Mouse (Mus musculus): ENCODE data around the gene Zfp61.
"Not testable (repeated sequence)": the region's sequence is repeated elsewhere in the genome, so short reads cannot be mapped to it uniquely, and the experiment has no call there.

Zfp61 gene

GRCm38 (mm10) chr7:24297361-24298095, 3.5 kb downstream of the Zfp61 start:
- DNase-seq (ENCODE audit: low spot score in 2 of 2) = no peak

DNA sequence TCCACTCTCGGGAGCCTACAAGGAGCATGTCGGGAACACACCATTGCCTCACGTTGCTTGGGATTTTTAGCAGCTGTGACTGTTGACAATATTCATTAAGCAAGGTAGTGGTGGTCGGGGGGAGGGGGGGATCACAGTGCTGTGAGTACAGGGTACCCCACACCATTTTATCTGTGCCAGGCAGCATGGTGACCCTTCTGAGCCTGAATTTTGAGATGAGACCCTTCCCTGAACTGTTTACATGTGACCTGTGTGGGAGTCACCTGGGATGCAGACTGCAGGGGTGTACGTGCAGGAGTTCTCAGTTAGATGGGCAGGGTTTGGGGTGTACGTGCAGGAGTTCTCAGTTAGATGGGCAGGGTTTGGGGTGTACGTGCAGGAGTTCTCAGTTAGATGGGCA, 4.6 kb downstream of the Zfp61 start:
- DNase-seq (ENCODE audit: low spot score in 2 of 2) = no peak

DNA sequence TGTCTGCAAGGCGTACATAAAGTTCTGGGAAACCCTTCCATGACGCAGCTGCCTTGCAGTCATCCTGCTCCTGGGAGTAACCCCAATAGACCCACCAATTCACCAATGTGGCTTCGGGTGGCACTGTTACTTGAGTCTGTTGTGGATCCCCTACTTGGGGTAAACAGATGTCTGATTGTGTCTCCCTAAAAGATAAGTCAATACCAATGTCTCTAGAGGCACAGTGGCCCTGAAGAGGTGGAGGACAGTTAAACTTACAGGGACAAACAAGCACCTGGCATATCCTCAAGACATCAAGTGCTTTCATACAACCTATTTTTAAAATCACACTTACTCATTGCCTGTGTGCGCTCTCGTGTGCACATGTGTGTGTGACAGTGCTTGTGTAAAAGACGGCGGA, 5.7 kb downstream of the Zfp61 start:
- DNase-seq (ENCODE audit: low spot score in 2 of 2) = no peak

DNA sequence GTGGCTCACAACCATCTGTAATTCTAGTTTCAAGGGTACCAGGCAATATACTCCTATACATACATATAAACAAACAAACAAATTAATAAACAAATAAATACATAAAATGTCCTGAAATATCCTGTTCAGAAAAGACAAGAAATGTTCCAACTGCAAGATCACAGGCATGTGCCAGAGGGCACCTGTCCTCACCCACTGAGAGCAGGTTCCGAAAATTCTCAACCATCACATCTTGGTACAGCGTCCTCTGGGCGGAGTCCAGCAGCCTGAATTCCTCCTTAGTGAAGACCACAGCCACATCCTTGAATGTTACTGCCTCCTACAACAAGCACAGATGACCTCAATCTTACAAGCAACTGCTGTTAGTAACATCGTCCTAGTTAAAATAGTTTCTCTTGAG, 6.3 kb downstream of the Zfp61 start:
- DNase-seq (ENCODE audit: low spot score in 2 of 2) = no peak

GRCm38 (mm10) chr7:24293061-24293851, 7.8 kb downstream of the Zfp61 start:
- no peak for DNase-seq (ENCODE audit: low spot score in 2 of 2)

DNA sequence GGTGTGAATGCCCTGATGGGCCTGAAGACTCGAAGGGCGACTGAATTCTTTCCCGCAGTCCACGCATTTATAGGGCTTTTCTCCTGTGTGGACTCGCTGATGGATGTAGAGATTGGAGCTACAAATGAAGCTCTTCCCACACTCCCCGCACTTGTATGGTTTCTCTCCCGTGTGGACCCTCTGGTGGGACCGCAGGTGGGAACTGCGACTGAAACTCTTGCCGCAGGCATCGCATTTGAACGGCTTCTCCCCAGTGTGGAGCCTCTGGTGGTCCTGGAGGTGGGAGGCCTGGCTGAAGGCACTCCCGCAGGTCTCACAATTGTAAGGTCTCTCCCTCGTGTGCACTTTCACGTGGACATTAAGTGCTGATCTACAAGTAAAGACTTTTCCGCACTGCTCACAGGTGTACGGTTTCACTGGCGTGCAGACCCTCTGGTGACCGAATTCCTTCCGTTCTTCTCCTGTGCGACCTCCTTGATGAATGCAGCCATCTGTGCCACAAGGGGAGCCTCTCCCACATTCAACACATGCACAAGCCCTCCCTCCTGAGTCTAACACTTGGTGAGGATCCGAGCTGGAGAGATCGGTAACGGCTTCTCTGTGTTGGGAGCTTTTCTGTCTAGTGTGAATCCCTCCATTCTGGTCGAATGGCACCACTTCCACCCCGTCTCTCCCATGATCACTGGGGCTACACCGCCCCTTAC, 9.5 kb downstream of the Zfp61 start:
- DNase-seq (ENCODE audit: low spot score in 2 of 2) = no peak

DNA sequence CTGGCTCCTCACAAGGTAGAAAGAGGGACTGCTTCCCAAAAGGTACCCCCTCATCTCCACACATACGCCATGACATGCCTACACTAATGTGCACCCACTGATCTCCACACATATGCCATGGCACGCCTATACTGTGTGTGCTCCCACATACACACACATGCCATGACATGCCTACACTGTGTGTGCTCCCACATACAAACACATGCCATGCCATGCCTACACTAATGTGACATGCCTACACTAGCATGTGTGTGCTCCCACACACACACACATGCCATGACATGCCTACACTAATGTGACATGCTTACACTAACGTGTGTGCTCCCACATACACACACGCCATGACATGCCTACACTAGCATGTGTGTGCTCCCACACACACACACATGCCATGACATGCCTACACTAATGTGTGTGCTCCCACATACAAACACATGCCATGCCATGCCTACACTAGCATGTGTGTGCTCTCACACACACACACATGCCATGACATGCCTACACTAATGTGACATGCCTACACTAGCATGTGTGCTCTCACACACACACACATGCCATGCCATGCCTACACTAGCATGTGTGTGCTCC, 10.8 kb downstream of the Zfp61 start:
- DNase-seq (ENCODE audit: low spot score in 2 of 2) = no peak

GRCm38 (mm10) chr7:24288512-24288911, 12.5 kb downstream of the Zfp61 start:
- no peak for DNase-seq (ENCODE audit: low spot score in 2 of 2)

DNA sequence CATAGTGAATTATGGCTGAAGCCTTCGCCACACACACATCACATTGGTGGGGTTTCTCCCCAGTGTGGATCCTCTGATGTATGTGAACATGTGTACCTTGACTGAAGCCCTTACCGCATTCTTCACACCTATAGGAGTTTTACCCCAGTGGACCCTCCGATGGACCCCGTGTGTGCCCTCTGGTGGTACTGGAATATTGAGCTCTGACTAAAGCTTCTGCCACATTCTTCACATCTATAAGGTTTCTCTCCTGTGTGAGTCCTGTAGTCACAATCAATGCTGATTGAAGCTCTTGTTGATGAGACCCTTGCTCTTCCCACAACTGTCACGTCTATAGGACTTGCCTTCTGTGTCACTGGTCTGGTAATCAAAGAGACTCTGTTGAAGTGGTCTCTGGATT, 13.4 kb downstream of the Zfp61 start:
- no peak for DNase-seq (ENCODE audit: low spot score in 2 of 2)

- DNase-seq (ENCODE audit: low spot score in 2 of 2) = no peak
Measured at GRCm38 (mm10) chr7:24286916-24287315, 14.1 kb downstream of the Zfp61 start.

GRCm38 (mm10) chr7:24286090-24286489, 14.9 kb downstream of the Zfp61 start:
- DNase-seq (ENCODE audit: low spot score in 2 of 2) = no peak

DNA sequence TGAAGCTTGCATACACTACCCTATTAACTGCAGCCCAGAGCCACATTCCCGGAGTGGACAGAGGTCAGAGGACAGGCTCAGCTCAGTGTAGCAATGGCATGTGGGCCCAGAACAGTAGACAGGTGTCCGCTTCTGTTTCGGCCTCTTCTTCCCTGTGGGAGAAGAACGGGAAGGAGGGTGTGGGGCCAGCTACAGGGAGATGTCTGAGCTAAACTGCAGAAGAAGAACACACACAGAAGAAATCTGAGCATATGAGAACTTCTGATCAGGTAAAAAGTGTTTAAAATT, 20.2 kb downstream of the Zfp61 start:
- no peak for DNase-seq (ENCODE audit: low spot score in 2 of 2)

DNA sequence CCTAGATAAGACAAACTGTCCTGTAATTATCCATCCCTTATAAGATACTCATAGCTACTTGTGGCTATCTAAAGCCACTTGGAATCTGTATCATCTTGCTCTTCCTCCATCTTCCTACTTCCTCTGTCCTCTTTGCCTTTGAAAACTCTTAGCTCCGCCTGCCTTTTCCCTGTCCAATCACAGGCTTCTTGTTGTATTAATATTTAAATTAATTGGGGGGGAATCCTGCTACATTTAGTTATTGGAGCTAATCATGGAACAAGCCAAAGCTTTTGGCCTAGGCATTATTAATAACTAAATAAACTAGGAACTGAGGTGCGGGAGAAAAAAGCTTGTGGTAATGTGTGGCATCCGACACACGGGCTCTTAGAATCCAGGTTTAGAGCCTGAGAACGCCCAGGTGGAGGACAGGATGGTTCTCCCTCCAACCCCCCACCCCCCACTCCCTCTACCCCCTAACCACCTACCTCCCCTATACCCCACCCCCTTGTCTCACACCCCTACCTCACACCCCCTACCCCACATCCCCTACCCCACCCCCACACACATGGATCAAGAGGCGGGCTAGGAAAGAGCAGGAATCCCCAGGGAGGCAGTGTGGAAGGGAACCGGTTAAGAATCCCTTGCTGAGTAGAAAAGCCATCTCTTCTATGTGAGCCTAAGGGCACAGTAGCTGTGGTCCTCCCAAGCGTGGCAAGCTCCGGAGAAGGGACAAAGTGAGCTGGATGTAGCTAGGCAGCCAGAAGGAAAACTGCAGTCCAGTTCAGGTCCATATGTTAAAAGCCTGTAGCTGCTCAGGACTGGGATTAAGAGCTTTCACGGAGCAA, 20.8 kb downstream of the Zfp61 start:
- no peak for DNase-seq (ENCODE audit: low spot score in 2 of 2)

GRCm38 (mm10) chr7:24278771-24279170, 22.3 kb downstream of the Zfp61 start:
- DNase-seq (ENCODE audit: low spot score in 2 of 2) = not testable (repeated sequence)

DNA sequence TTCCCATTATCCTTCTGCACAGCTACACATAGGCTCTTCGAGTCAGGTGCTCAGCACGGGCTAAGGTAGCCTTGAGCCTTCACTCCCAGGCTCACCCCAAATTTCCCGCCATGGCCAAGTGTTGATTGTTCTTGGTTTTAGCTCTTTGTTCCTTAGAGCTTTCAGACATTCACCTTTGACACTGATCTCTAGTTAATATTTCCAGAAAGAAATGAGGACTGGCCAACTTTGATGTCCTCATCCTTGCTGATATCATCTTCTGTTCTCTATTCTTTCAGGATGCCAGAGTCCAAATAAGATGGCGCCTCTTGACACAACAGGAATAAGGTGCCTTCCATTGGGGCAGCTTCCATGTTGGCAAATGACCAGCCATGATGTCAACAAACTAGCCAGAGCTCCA, 26.6 kb downstream of the Zfp61 start:
- no peak for DNase-seq (ENCODE audit: low spot score in 2 of 2)

DNA sequence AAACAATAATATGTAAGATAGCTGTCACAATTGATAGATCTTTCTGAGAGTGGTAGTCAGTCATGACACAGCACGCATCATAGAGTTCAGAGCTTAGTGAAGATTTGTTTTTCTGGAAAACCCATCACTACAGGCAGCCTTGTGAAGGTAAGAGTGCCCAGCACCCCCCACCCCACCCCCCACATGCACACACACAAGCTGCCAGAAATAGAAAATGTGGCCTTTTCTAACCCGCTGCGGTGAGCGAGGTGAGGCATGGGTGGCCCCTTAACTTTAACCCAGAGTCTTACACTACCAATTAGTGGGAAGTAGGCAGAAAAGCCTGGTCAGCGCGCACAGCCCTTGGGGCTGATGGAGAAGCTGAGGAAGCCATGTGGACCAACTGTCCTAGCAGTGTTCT, 29.8 kb downstream of the Zfp61 start:
- DNase-seq (ENCODE audit: low spot score in 2 of 2) = no peak

- peak; percentile 83 to 90 for DNase-seq (ENCODE audit: low spot score in 2 of 2)
Measured at GRCm38 (mm10) chr7:24270288-24270672, 30.8 kb downstream of the Zfp61 start, which contains the start of gene Zfp93. TSS of gene Zfp93 (plus strand) at chr7:24270420.

- no peak for DNase-seq (ENCODE audit: low spot score in 2 of 2)
Measured at GRCm38 (mm10) chr7:24269667-24270287, 31.3 kb downstream of the Zfp61 start.

GRCm38 (mm10) chr7:24269256-24269655, 31.8 kb downstream of the Zfp61 start:
- no peak for DNase-seq (ENCODE audit: low spot score in 2 of 2)

DNA sequence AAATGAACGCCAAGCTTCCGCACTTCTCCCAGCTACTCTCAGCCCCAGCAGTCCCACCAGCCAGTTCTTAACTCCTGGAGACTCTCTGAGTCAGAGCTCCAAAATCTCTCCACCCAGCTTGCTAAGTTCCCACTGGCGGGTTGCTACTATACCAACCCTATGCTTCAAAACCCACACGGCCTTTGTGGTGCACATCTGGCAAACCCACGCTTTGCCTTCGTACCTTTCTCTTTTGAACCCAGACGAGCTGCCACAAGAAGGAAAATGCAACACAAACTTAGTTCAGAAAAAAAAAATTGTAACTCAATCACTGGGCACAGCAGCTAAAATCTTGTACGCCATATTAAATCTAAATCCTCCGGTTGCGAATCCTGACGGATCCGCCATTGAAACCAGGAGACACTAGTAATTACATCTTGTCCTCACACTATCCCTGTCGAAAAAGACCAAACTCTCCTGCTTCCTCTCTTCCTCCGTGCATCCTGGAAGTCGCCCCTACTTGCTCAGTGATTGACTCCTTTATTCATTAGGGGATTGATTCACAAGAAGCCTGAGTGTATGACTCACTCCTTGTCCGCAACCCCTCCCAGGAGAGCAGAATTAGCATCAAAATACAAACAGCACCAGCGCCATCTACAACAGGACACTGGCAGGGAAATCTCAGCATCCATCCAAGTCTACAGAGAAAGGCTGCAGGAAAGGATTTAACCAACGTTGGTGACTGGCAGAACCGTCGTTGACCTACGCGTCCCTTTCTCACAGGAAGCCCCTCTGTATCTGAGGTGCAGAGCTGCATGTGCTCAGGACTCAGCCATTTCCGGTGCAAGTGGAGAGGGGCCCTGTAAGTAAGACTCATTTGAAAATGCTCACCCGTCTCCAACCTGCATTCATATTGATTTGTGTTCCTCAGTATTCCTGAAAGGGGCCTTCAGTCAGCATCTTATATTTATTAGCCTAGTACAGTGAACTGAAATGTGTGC, 32.6 kb downstream of the Zfp61 start:
- no peak for DNase-seq (ENCODE audit: low spot score in 2 of 2)
